Mouse (Mus musculus) liver, postnatal 0 days (tissue): ENCODE data around the gene Gm11937. TPM values are rescaled to one million over a fixed set of nuclear protein-coding genes. Genes with fewer than 3 reads are reported as not detected.

ENCODE experiments used
- ATAC-seq: fragments of 200-750 bp; cut with Nextera tagmentation; 2 replicates; pipeline ENCODE4 v1.8.0; 2017; ENCODE audit warnings: mild to moderate bottlenecking, moderate library complexity
- DNase-seq: peaks from one replicate; pipeline ENCODE4 v3.0.0-alpha.2; 2016
- H3K27ac ChIP-seq: fragments of 300-500 bp; sonication (generic); 2 replicates; pipeline ENCODE4 v1.5.1; 2014; ENCODE audit warnings: antibody characterized with exemption, moderate library complexity, mild to moderate bottlenecking, low read depth
- H3K27me3 ChIP-seq: fragments of 300-500 bp; sonication (generic); 2 replicates; pipeline ENCODE4 v1.6.1; 2014; ENCODE audit warnings: low read length, control low read depth, mixed read lengths; ENCODE audit not compliant: insufficient read depth
- H3K36me3 ChIP-seq: fragments of 300-500 bp; sonication (generic); replicated peaks from 2 replicates; pipeline ENCODE4 v1.6.1; 2014; ENCODE audit warnings: mild to moderate bottlenecking, control low read depth, low read length, moderate library complexity, mixed read lengths; ENCODE audit not compliant: insufficient read depth
- H3K4me1 ChIP-seq: fragments of 300-500 bp; sonication (generic); 2 replicates; pipeline ENCODE4 v1.6.1; 2014; ENCODE audit warnings: antibody characterized with exemption, mild to moderate bottlenecking, control low read depth; ENCODE audit not compliant: insufficient read depth
- H3K4me2 ChIP-seq: fragments of 300-500 bp; sonication (generic); 2 replicates; pipeline ENCODE4 v1.6.1; 2014; ENCODE audit warnings: low read depth, mild to moderate bottlenecking, low read length, moderate library complexity, mixed read lengths
- H3K4me3 ChIP-seq: fragments of 300-500 bp; sonication (generic); 2 replicates; pipeline ENCODE4 v1.5.1; 2014; ENCODE audit warnings: low read depth, low read length
- H3K9ac ChIP-seq: fragments of 300-500 bp; sonication (generic); replicated peaks from 2 replicates; pipeline ENCODE4 v1.6.1; 2014; ENCODE audit warnings: mild to moderate bottlenecking, moderate library complexity
- H3K9me3 ChIP-seq: fragments of 300-500 bp; sonication (generic); 2 replicates; pipeline ENCODE4 v1.6.1; 2016; ENCODE audit warnings: mild to moderate bottlenecking, control low read depth, low read length, mixed read lengths
- CTCF ChIP-seq: sonication (generic); IDR thresholded peaks from 2 replicates; pipeline ENCODE4 v1.5.1; 2016; ENCODE audit warnings: antibody characterized with exemption, low read depth
- EP300 ChIP-seq: IDR thresholded peaks from 2 replicates; pipeline ENCODE4 v1.6.1; 2016; ENCODE audit warnings: antibody characterized with exemption, low read depth, mild to moderate bottlenecking
- WGBS: fragments of 180-500 bp; shearing (Covaris S2); extraction: QIAGEN DNeasy Blood & Tissue Kit; methylation state at CpG from one replicate; pipeline ENCODE4 v1.1.7; 2014; ENCODE audit not compliant: insufficient replicate concordance; 5-methylcytosine and 5-hydroxymethylcytosine counted together
- polyA plus RNA-seq: library from polyadenylated mRNA; unstranded; fragments of >200 nt; fragmentation: Nextera tagmentation; extraction: Ambion mirVana; gene quantifications from 2 replicates; pipeline ENCODE4 v1.2.1, GENCODE M21; 2015

The Gm11937 gene
- polyA plus RNA-seq, 1 experiment from 2014 or later: not detected

DNA sequence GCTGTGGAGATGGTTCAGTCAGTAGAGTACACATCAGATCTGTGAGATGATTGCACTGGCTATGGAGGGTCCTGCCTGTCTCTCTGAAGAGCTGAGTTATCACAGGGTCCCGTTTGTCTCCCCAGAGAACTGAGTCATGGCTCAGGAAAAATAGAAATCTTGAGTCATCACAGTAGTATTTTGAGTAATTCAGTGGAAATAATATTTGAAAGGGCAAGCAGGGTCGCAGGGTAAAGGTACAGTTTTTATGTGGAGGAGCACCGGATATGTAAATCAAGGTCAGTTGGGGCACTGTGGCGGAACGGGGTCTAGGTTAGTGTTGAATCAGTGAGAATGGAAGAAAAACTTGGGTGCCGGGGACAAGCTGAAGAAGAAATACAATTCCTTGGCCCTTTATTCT is 47.4 kb downstream of the Gm11937 start:
- no peak overlapping the region for H3K9ac ChIP-seq
- ATAC-seq: no peak
- no peak for TF ChIP-seq EP300
- TF ChIP-seq CTCF: no peak
- no peaks in the 10 kb centered on the region for H3K27me3 ChIP-seq
- no peaks in the 10 kb centered on the region for H3K36me3 ChIP-seq
- H3K9me3 ChIP-seq: no peaks in the 10 kb centered on the region
- no peak for DNase-seq
- H3K4me1 ChIP-seq: no peaks in the 10 kb centered on the region
- H3K27ac ChIP-seq: no peak overlapping the region
- no peak overlapping the region for H3K4me3 ChIP-seq
- WGBS: 73% methylated on average over 6 of the region's 6 CpGs
- no peak overlapping the region for H3K4me2 ChIP-seq

Other genes starting within 250 kb of the Gm11937 start
- gene Krt28, start 235.3 kb downstream of the Gm11937 start, polyA plus RNA-seq: not detected in 2 replicates
- 6.3 and 7.0 TPM in 2 replicates for gene Krt10, start 220.8 kb downstream of the Gm11937 start, polyA plus RNA-seq
- not detected in 2 replicates for gene Krt12, start 187.9 kb downstream of the Gm11937 start, polyA plus RNA-seq
- 13.3 and 14.5 TPM in 2 replicates for gene Krt20, start 172.0 kb downstream of the Gm11937 start, polyA plus RNA-seq
- 15.7 and 16.5 TPM in 2 replicates for gene Krt23, start 117.1 kb downstream of the Gm11937 start, polyA plus RNA-seq
- gene Krt39, start 88.9 kb downstream of the Gm11937 start, polyA plus RNA-seq: not detected in 2 replicates
- not detected in 2 replicates for gene Krt40, start 67.0 kb downstream of the Gm11937 start, polyA plus RNA-seq
- not detected in 2 replicates for gene Krtap3-3, start 59.3 kb downstream of the Gm11937 start, polyA plus RNA-seq
- gene Krtap3-2, start 53.3 kb downstream of the Gm11937 start, polyA plus RNA-seq: not detected in 2 replicates
- gene Gm11939, start 50.7 kb downstream of the Gm11937 start, polyA plus RNA-seq: not detected in 2 replicates
- not detected in 2 replicates for gene Krtap3-1, start 43.6 kb downstream of the Gm11937 start, polyA plus RNA-seq
- not detected in 2 replicates for gene Krtap1-5, start 29.2 kb downstream of the Gm11937 start, polyA plus RNA-seq
- not detected in 2 replicates for gene Krtap1-4, start 26.5 kb downstream of the Gm11937 start, polyA plus RNA-seq
- gene Krtap1-3, start 18.9 kb downstream of the Gm11937 start, polyA plus RNA-seq: not detected in 2 replicates
- not detected in 2 replicates for gene Krtap9-3, start 12.1 kb downstream of the Gm11937 start, polyA plus RNA-seq
- gene Gm11938, start 6.9 kb downstream of the Gm11937 start, polyA plus RNA-seq: not detected in 2 replicates
- gene Krtap2-4, start 4.7 kb upstream of the Gm11937 start, polyA plus RNA-seq: not detected in 2 replicates
- gene Gm11562, start 10.2 kb upstream of the Gm11937 start, polyA plus RNA-seq: not detected in 2 replicates
- not detected in 2 replicates for gene Krtap4-1, start 18.0 kb upstream of the Gm11937 start, polyA plus RNA-seq
- gene Krtap4-2, start 24.9 kb upstream of the Gm11937 start, polyA plus RNA-seq: not detected in 2 replicates
- gene Krtap4-7, start 33.9 kb upstream of the Gm11937 start, polyA plus RNA-seq: not detected in 2 replicates
- gene Gm11555, start 40.0 kb upstream of the Gm11937 start, polyA plus RNA-seq: not detected in 2 replicates
- gene Gm11563, start 48.8 kb upstream of the Gm11937 start, polyA plus RNA-seq: not detected in 2 replicates
- not detected in 2 replicates for gene Krtap4-6, start 55.8 kb upstream of the Gm11937 start, polyA plus RNA-seq
- gene Gm14190, start 80.6 kb upstream of the Gm11937 start, polyA plus RNA-seq: not detected in 2 replicates
- not detected in 2 replicates for gene Gm14180, start 124.1 kb upstream of the Gm11937 start, polyA plus RNA-seq
- gene Gm11595, start 162.7 kb upstream of the Gm11937 start, polyA plus RNA-seq: not detected in 2 replicates
- not detected in 2 replicates for gene Krtap4-8, start 170.5 kb upstream of the Gm11937 start, polyA plus RNA-seq
- not detected in 2 replicates for gene Krtap4-9, start 175.0 kb upstream of the Gm11937 start, polyA plus RNA-seq
- gene Gm11596, start 183.3 kb upstream of the Gm11937 start, polyA plus RNA-seq: not detected in 2 replicates
- not detected in 2 replicates for gene Gm11569, start 188.7 kb upstream of the Gm11937 start, polyA plus RNA-seq
- not detected in 2 replicates for gene Gm11554, start 194.3 kb upstream of the Gm11937 start, polyA plus RNA-seq
- gene Krtap4-13, start 199.7 kb upstream of the Gm11937 start, polyA plus RNA-seq: not detected in 2 replicates
- gene Gm11564, start 205.5 kb upstream of the Gm11937 start, polyA plus RNA-seq: not detected in 2 replicates
- not detected in 2 replicates for gene 2300003K06Rik, start 227.9 kb upstream of the Gm11937 start, polyA plus RNA-seq
- gene Krtap4-16, start 241.4 kb upstream of the Gm11937 start, polyA plus RNA-seq: not detected in 2 replicates
- not detected in 2 replicates for gene Gm11568, start 247.7 kb upstream of the Gm11937 start, polyA plus RNA-seq